Mouse (Mus musculus) megakaryocyte, embryonic 14.5 days (primary cell): ENCODE results near the gene Mmp20.

Experiments
- FLI1 ChIP-seq: IDR thresholded peaks from 2 replicates; pipeline ENCODE4 v1.6.1; 2012; ENCODE audit warnings: low read length, inconsistent platforms, mixed read lengths
- GATA1 ChIP-seq: IDR thresholded peaks from 3 replicates; pipeline ENCODE4 v1.6.1; 2012; ENCODE audit warnings: mixed read lengths, low read length, inconsistent platforms, borderline replicate concordance

- TF ChIP-seq GATA1, result no peak
- TF ChIP-seq FLI1, result no peak
These were observed 61.8 kb downstream of the Mmp20 start for GRCm38 (mm10) chr9:7689799-7690198.
